Mouse (Mus musculus) adrenal gland, postnatal 36 days (tissue): ENCODE results near the gene Gm3285. TPM values are rescaled to one million over a fixed set of nuclear protein-coding genes. Genes with fewer than 3 reads are reported as not detected.

Experiments
- DNase-seq, 2 experiments: peaks; one replicate each; pipeline ENCODE4 v3.0.0; 2021; ENCODE audit warnings: mixed read lengths in 1 of 2
- total RNA-seq, 2 experiments: library from RNA; stranded (reverse); gene quantifications; 2 replicates each; pipeline ENCODE4 v1.2.3; 2021

Gene Gm3285
- total RNA-seq, 2 experiments from 2014 or later: not detected

GRCm38 (mm10) chr10:77900903-77901818 is 39.4 kb downstream of the Gm3285 start:
- DNase-seq: no peak

- peak in 1 of 2 experiments; percentile 12 for DNase-seq
Measured at GRCm38 (mm10) chr10:77901871-77902210, 40.1 kb downstream of the Gm3285 start.

GRCm38 (mm10) chr10:77902211-77902893 is 40.6 kb downstream of the Gm3285 start, which contains the start of gene Lrrc3:
Gene Lrrc3 (minus strand): TSS chr10:77902536.
- peak; percentile 67 to 80 for DNase-seq

- DNase-seq: peak; percentile 12 to 48
Measured at GRCm38 (mm10) chr10:77902894-77903715, 41.3 kb downstream of the Gm3285 start.

Other genes starting within 250 kb of the Gm3285 start
- gene Ube2g2, start 239.7 kb upstream of the Gm3285 start, total RNA-seq: 10 to 100 TPM; 57.3 to 67.6 TPM
- under 1 TPM; 0.16 to 0.23 TPM for gene Tspear, start 175.4 kb upstream of the Gm3285 start, total RNA-seq
- gene Gm19402, start 171.2 kb upstream of the Gm3285 start, total RNA-seq: not detected
- gene Gm9508, start 164.7 kb upstream of the Gm3285 start, total RNA-seq: not detected
- gene Gm10272, start 155.3 kb upstream of the Gm3285 start, total RNA-seq: not detected
- gene Gm10024, start 150.5 kb upstream of the Gm3285 start, total RNA-seq: not detected
- not detected for gene Gm10142, start 146.2 kb upstream of the Gm3285 start, total RNA-seq
- gene Krtap12-1, start 141.4 kb upstream of the Gm3285 start, total RNA-seq: not detected
- gene Gm10100, start 135.5 kb upstream of the Gm3285 start, total RNA-seq: not detected
- not detected for gene Gm18596, start 119.3 kb upstream of the Gm3285 start, total RNA-seq
- not detected for gene Gm9736, start 110.6 kb upstream of the Gm3285 start, total RNA-seq
- gene Gm3233, start 102.3 kb upstream of the Gm3285 start, total RNA-seq: not detected
- not detected for gene Gm3238, start 90.7 kb upstream of the Gm3285 start, total RNA-seq
- gene Gm7138, start 85.0 kb upstream of the Gm3285 start, total RNA-seq: not detected
- not detected for gene Gm3250, start 79.4 kb upstream of the Gm3285 start, total RNA-seq
- not detected for gene Gm7137, start 73.8 kb upstream of the Gm3285 start, total RNA-seq
- not detected for gene Gm9639, start 66.9 kb upstream of the Gm3285 start, total RNA-seq
- gene Gm19668, start 62.8 kb upstream of the Gm3285 start, total RNA-seq: not detected
- not detected for gene Gm9507, start 50.1 kb upstream of the Gm3285 start, total RNA-seq
- gene Gm2696, start 47.3 kb upstream of the Gm3285 start, total RNA-seq: not detected
- not detected for gene Krtap10-4, start 34.9 kb upstream of the Gm3285 start, total RNA-seq
- not detected for gene Krtap10-10, start 26.0 kb upstream of the Gm3285 start, total RNA-seq
- not detected for gene Gm36176, start 15.2 kb upstream of the Gm3285 start, total RNA-seq
- not detected for gene Gm10318, start 9.1 kb upstream of the Gm3285 start, total RNA-seq
- gene Lrrc3, start 40.6 kb downstream of the Gm3285 start, total RNA-seq: 1 to 10 TPM; 4.2 to 5.7 TPM
- gene Trpm2, start 108.6 kb downstream of the Gm3285 start, total RNA-seq: 1 to 10 TPM; 2.2 to 4.7 TPM
- gene 1810043G02Rik, start 116.5 kb downstream of the Gm3285 start, total RNA-seq: 10 to 100 TPM; 18.6 to 20.9 TPM
- gene Pfkl, start 148.1 kb downstream of the Gm3285 start, total RNA-seq: 100 to 1,000 TPM; 116 to 131 TPM
- gene Dnmt3l, start 180.0 kb downstream of the Gm3285 start, total RNA-seq: 10 to 100 TPM; 24.1 to 38.1 TPM
- gene Aire, start 181.6 kb downstream of the Gm3285 start, total RNA-seq: not detected
- 10 to 100 TPM; 11.6 to 21.6 TPM for gene Icosl, start 207.3 kb downstream of the Gm3285 start, total RNA-seq